Comparison of ENCODE assay signal across 10 mouse cellular contexts in genomic region chr7:128009715-128010340, GRCm38 (mm10). TPM values are rescaled to one million over a fixed set of nuclear protein-coding genes. Genes with fewer than 3 reads are reported as not detected.
DNase-seq lines count a peak whose midpoint lies in the region; ATAC-seq lines count a peak whose summit lies in the region.
"Had no signal": no experiment of that assay in that cellular context is flagged by ENCODE, and none has a peak within 500 bp of the region (broad histone marks: within the 10 kb centered on the region; RNA-seq: fewer than 3 reads in every experiment).

No protein-coding gene starts in this region.

- WGBS in lung, embryonic 15.5 days: 42% methylated on average over 40 of the region's 40 CpGs
- WGBS in embryonic facial prominence, embryonic 11.5 days: 49% methylated on average over 39 of the region's 40 CpGs
- WGBS in midbrain, embryonic 16.5 days: 57% methylated on average over 40 of the region's 40 CpGs

- H3K27ac ChIP-seq in lung, embryonic 15.5 days: no peak overlapping the region
- H3K27ac ChIP-seq in embryonic facial prominence, embryonic 11.5 days (replicated peaks; ENCODE audit: low read depth, low read length): no peak overlapping the region
- H3K27ac ChIP-seq in midbrain, embryonic 16.5 days (ENCODE audit: low read length): no peak overlapping the region

- ATAC-seq in lung, embryonic 15.5 days (ENCODE audit: borderline replicate concordance, extremely low read depth, low FRiP score, low TSS enrichment): 0 out of 2 replicates have a peak, but pooled peaks have one; percentile 31
- ATAC-seq in embryonic facial prominence, embryonic 11.5 days (replicated peaks; ENCODE audit: insufficient number of reproducible peaks, low FRiP score, low TSS enrichment, low read depth): 0 out of 2 replicates have a peak, but pooled peaks have one; percentile 37
- no peak for ATAC-seq in midbrain, embryonic 16.5 days

- H3K9ac ChIP-seq in lung, embryonic 15.5 days: no peak overlapping the region
- peak overlapping the region; percentile 13; the same call in 1 of the 2 replicates for H3K9ac ChIP-seq in embryonic facial prominence, embryonic 11.5 days (replicated peaks; ENCODE audit: low read length)
- no peak overlapping the region for H3K9ac ChIP-seq in midbrain, embryonic 16.5 days (ENCODE audit: low read depth, low read length)

- no peaks in the 10 kb centered on the region for H3K36me3 ChIP-seq in lung, embryonic 15.5 days
- H3K36me3 ChIP-seq in embryonic facial prominence, embryonic 11.5 days (replicated peaks; ENCODE audit: control insufficient read depth, insufficient read depth, low read depth, low read length): no peaks in the 10 kb centered on the region
- H3K36me3 ChIP-seq in midbrain, embryonic 16.5 days (ENCODE audit: control insufficient read depth, insufficient read depth, low read length): no peaks in the 10 kb centered on the region

- H3K4me1 ChIP-seq in lung, embryonic 15.5 days: 0 out of 2 replicates have a peak, but pooled peaks cover under 1% of the 10 kb centered on the region
- H3K4me1 ChIP-seq in embryonic facial prominence, embryonic 11.5 days (ENCODE audit: control insufficient read depth, insufficient read depth, low read length): no peaks in the 10 kb centered on the region
- H3K4me1 ChIP-seq in midbrain, embryonic 16.5 days (ENCODE audit: control insufficient read depth, insufficient read depth, low read length): no peaks in the 10 kb centered on the region

- H3K9me3 ChIP-seq in lung, embryonic 15.5 days: no peaks in the 10 kb centered on the region
- no peaks in the 10 kb centered on the region for H3K9me3 ChIP-seq in embryonic facial prominence, embryonic 11.5 days (replicated peaks; ENCODE audit: control insufficient read depth, low read length)
- no peaks in the 10 kb centered on the region for H3K9me3 ChIP-seq in midbrain, embryonic 16.5 days (replicated peaks; ENCODE audit: control insufficient read depth, low read length, poor library complexity, severe bottlenecking)

- no peak overlapping the region for H3K4me3 ChIP-seq in lung, embryonic 15.5 days
- H3K4me3 ChIP-seq in embryonic facial prominence, embryonic 11.5 days (ENCODE audit: low read depth, low read length): no peak overlapping the region
- no peak overlapping the region for H3K4me3 ChIP-seq in midbrain, embryonic 16.5 days (ENCODE audit: low read depth, low read length)

- no peak for DNase-seq in lung, postnatal 36 days
- DNase-seq in embryonic facial prominence, embryonic 11.5 days (ENCODE audit: low spot score): no peak
- peak; percentile 53 to 61 for DNase-seq in kidney, postnatal 25 days
- no peak for DNase-seq in retina, postnatal 1 day
- DNase-seq in spleen, postnatal 36 days (ENCODE audit: low spot score in 2 of 2): no peak
- no peak for DNase-seq in adrenal gland, adult 18-20 months (ENCODE audit: low spot score in 2 of 2)

- H3K27me3 ChIP-seq in lung, embryonic 15.5 days: peaks cover under 1% of the 10 kb centered on the region; the same call in 1 of the 2 replicates
- no peaks in the 10 kb centered on the region for H3K27me3 ChIP-seq in embryonic facial prominence, embryonic 11.5 days (ENCODE audit: control insufficient read depth, insufficient read depth, low read length)
- 0 out of 2 replicates have a peak, but pooled peaks cover 3% of the 10 kb centered on the region for H3K27me3 ChIP-seq in midbrain, embryonic 16.5 days (ENCODE audit: control insufficient read depth, insufficient read depth, low read depth, low read length)

- peak overlapping the region; percentile 14; the same call in 1 of the 2 replicates for H3K4me2 ChIP-seq in lung, embryonic 15.5 days
- no peak overlapping the region for H3K4me2 ChIP-seq in embryonic facial prominence, embryonic 11.5 days (ENCODE audit: low read depth, low read length)
- peak overlapping the region; percentile 12; the same call in 1 of the 2 replicates for H3K4me2 ChIP-seq in midbrain, embryonic 16.5 days (ENCODE audit: low read length)

RNA-seq across cellular contexts. Expression of gene Trim72, which starts 6.1 kb away (rescaled TPM):
- 0.10 TPM in 1 of 2 replicates, not detected in the other for polyA plus RNA-seq in lung, embryonic 15.5 days (2015; fragmentation: Nextera tagmentation; extraction: Ambion mirVana)
- 0.10 TPM in 1 of 2 replicates, not detected in the other for polyA plus RNA-seq in embryonic facial prominence, embryonic 11.5 days (2014; fragmentation: Nextera tagmentation; extraction: Ambion mirVana)
- not detected in 2 replicates for polyA plus RNA-seq in midbrain, embryonic 16.5 days (2015; fragmentation: Nextera tagmentation; extraction: Ambion mirVana)
- under 1 TPM in 1 of 2 experiments, not detected in 1; 0.29 TPM for total RNA-seq in adrenal gland, adult 18-20 months (2021)

RNA-seq across cellular contexts. Expression of gene Pycard, which starts 16.2 kb away (rescaled TPM):
- 35.0 and 37.6 TPM in 2 replicates for polyA plus RNA-seq in lung, embryonic 15.5 days (2015; fragmentation: Nextera tagmentation; extraction: Ambion mirVana)
- 7.3 TPM in 2 replicates for polyA plus RNA-seq in embryonic facial prominence, embryonic 11.5 days (2014; fragmentation: Nextera tagmentation; extraction: Ambion mirVana)
- 2.3 and 6.9 TPM in 2 replicates for polyA plus RNA-seq in midbrain, embryonic 16.5 days (2015; fragmentation: Nextera tagmentation; extraction: Ambion mirVana)
- total RNA-seq in adrenal gland, adult 18-20 months (2021): 1 to 10 TPM in 1 of 2 experiments, under 1 TPM in 1; 0.83 to 3.7 TPM

RNA-seq across cellular contexts. Expression of gene Fus, which starts 42.6 kb away (rescaled TPM):
- 428 and 443 TPM in 2 replicates for polyA plus RNA-seq in lung, embryonic 15.5 days (2015; fragmentation: Nextera tagmentation; extraction: Ambion mirVana)
- polyA plus RNA-seq in embryonic facial prominence, embryonic 11.5 days (2014; fragmentation: Nextera tagmentation; extraction: Ambion mirVana): 52.5 and 57.7 TPM in 2 replicates
- polyA plus RNA-seq in midbrain, embryonic 16.5 days (2015; fragmentation: Nextera tagmentation; extraction: Ambion mirVana): 283 and 325 TPM in 2 replicates
- total RNA-seq in adrenal gland, adult 18-20 months (2021): 100 to 1,000 TPM; 150 to 153 TPM

RNA-seq across cellular contexts. Expression of gene Itgam, which starts 52.6 kb away (rescaled TPM):
- 1.4 and 1.5 TPM in 2 replicates for polyA plus RNA-seq in lung, embryonic 15.5 days (2015; fragmentation: Nextera tagmentation; extraction: Ambion mirVana)
- polyA plus RNA-seq in embryonic facial prominence, embryonic 11.5 days (2014; fragmentation: Nextera tagmentation; extraction: Ambion mirVana): 0.39 and 0.91 TPM in 2 replicates
- polyA plus RNA-seq in midbrain, embryonic 16.5 days (2015; fragmentation: Nextera tagmentation; extraction: Ambion mirVana): 0.83 and 0.90 TPM in 2 replicates
- 1 to 10 TPM; 4.9 to 6.9 TPM for total RNA-seq in adrenal gland, adult 18-20 months (2021)

RNA-seq across cellular contexts. Expression of gene Gm49368, which starts 52.7 kb away (rescaled TPM):
- not detected in 2 replicates for polyA plus RNA-seq in lung, embryonic 15.5 days (2015; fragmentation: Nextera tagmentation; extraction: Ambion mirVana)
- not detected in 2 replicates for polyA plus RNA-seq in embryonic facial prominence, embryonic 11.5 days (2014; fragmentation: Nextera tagmentation; extraction: Ambion mirVana)
- not detected in 2 replicates for polyA plus RNA-seq in midbrain, embryonic 16.5 days (2015; fragmentation: Nextera tagmentation; extraction: Ambion mirVana)
- under 1 TPM in 1 of 2 experiments, not detected in 1; 0.10 TPM for total RNA-seq in adrenal gland, adult 18-20 months (2021)
- total RNA-seq: left cerebral cortex, adult 18-20 months had no signal
- polyA plus RNA-seq: urinary bladder, adult 2 months had no signal

Comparison
In these comparisons a context has a peak if more than half of its experiments do, and no peak if none do; other contexts are left out.
1. DNase-seq: peak in kidney, postnatal 25 days (2 of 2); none in lung, postnatal 36 days (single experiment), embryonic facial prominence, embryonic 11.5 days (single experiment), retina, postnatal 1 day (single experiment), spleen, postnatal 36 days (0 of 2) and adrenal gland, adult 18-20 months (0 of 2).